Mouse (Mus musculus): ENCODE measurements around the gene Jak3. TPM values are rescaled to one million over a fixed set of nuclear protein-coding genes. Genes with fewer than 3 reads are reported as not detected.

Gene Jak3
- polyA plus RNA-seq, 1 experiment from 2014 or later = 5.4 TPM

DNA sequence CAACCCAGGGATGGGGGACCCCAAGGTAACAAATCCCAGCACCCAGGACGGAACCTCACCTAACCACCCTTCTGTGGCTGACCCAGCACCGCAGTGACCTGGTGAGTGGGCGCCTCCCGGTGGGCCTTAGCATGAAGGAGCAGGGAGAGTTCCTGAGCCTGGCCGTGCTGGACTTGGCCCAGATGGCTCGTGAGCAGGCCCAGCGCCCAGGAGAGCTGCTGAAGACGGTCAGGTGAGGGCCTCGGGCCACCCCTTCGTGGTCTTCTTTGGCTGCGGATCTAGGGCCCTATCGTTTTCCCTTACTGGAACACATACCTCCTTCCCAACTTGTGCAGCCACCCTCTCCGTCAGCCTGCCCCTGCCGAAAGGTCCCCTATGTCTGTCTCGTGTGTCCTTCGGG, 3.0 kb downstream of the Jak3 start:
- Histone ChIP-seq H3K27ac (ENCODE audit: low read length) (no peak overlapping the region), H3K4me2 (ENCODE audit: low read length) (peak overlapping the region; percentile 64), H3K9me3 (replicated peaks; ENCODE audit: control insufficient read depth, low read length, poor library complexity, severe bottlenecking) (no peaks in the 10 kb centered on the region), H3K4me3 (ENCODE audit: low read depth, low read length) (peak overlapping the region; percentile 36), H3K9ac (ENCODE audit: low read depth, low read length) (peak overlapping the region; percentile 63; the same call in 1 of the 2 replicates), H3K4me1 (ENCODE audit: control insufficient read depth, insufficient read depth, low read length) (peaks cover 13% of the 10 kb centered on the region), H3K36me3 (ENCODE audit: control insufficient read depth, insufficient read depth, low read length) (no peaks in the 10 kb centered on the region), H3K27me3 (ENCODE audit: control insufficient read depth, insufficient read depth, low read depth, low read length) (peaks cover 59% of the 10 kb centered on the region)
- ATAC-seq = no peak
- 17% methylated on average over 16 of the region's 16 CpGs for WGBS

- peak overlapping the region; percentile 64 for H3K4me2 ChIP-seq (ENCODE audit: low read length)
- H3K36me3 ChIP-seq (ENCODE audit: control insufficient read depth, insufficient read depth, low read length) = no peaks in the 10 kb centered on the region
- ATAC-seq = no peak
- H3K4me3 ChIP-seq (ENCODE audit: low read depth, low read length) = peak overlapping the region; percentile 36
- no peak overlapping the region for H3K27ac ChIP-seq (ENCODE audit: low read length)
- WGBS = 1% methylated on average over 45 of the region's 46 CpGs
- peaks cover 64% of the 10 kb centered on the region for H3K27me3 ChIP-seq (ENCODE audit: control insufficient read depth, insufficient read depth, low read depth, low read length)
- H3K4me1 ChIP-seq (ENCODE audit: control insufficient read depth, insufficient read depth, low read length) = peaks cover 13% of the 10 kb centered on the region
- no peaks in the 10 kb centered on the region for H3K9me3 ChIP-seq (replicated peaks; ENCODE audit: control insufficient read depth, low read length, poor library complexity, severe bottlenecking)
- peak overlapping the region; percentile 63 for H3K9ac ChIP-seq (ENCODE audit: low read depth, low read length)
These were observed 3.6 kb downstream of the Jak3 start for GRCm38 (mm10) chr8:71679550-71680168.

DNA sequence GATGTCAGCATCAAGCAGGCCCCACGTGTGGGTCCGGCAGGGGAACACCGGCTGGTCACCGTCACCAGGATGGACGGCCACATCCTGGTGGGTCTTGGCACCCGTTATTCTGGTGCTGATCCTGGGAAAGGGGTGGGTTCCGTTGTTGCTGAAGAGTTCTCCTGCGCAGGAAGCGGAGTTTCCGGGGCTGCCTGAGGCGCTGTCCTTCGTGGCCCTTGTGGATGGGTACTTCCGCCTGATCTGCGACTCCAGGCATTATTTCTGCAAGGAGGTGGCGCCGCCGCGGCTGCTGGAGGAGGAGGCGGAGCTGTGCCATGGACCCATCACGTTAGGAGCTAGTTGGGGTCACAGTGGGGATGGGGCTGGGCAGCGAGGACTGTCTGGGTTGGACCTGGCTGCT, 4.4 kb downstream of the Jak3 start:
- Histone ChIP-seq H3K27me3 (ENCODE audit: control insufficient read depth, insufficient read depth, low read depth, low read length) (peaks cover 72% of the 10 kb centered on the region), H3K9ac (ENCODE audit: low read depth, low read length) (no peak overlapping the region), H3K4me1 (ENCODE audit: control insufficient read depth, insufficient read depth, low read length) (peaks cover 13% of the 10 kb centered on the region), H3K9me3 (replicated peaks; ENCODE audit: control insufficient read depth, low read length, poor library complexity, severe bottlenecking) (no peaks in the 10 kb centered on the region), H3K36me3 (ENCODE audit: control insufficient read depth, insufficient read depth, low read length) (no peaks in the 10 kb centered on the region), H3K4me2 (ENCODE audit: low read length) (no peak overlapping the region), H3K4me3 (ENCODE audit: low read depth, low read length) (no peak overlapping the region), H3K27ac (ENCODE audit: low read length) (no peak overlapping the region)
- 4% methylated on average over 21 of the region's 21 CpGs for WGBS
- no peak for ATAC-seq

DNA sequence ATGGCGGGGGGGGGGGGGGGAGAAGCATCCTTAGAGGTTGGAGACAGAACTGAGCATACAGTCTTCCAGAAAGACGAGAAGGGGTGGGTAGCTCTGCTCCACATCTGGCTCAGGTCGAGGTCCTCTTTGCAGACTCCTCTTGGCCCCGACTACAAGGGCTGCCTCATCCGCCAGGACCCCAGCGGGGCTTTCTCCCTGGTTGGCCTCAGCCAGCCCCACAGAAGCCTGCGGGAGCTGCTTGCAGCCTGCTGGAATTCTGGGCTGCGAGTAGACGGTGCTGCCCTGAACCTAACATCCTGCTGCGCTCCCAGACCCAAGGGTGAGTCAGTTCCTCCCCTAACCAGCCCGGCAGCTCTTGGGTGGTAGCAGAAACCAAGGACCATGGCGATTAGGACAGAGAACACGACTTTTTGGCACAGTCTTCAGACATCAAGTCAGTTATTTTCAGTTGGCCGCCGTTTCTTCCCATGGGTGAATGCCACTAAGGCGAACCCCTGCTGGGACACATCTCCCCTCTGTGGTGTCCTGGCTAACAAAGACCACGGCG, 5.3 kb downstream of the Jak3 start:
- Histone ChIP-seq H3K9ac (ENCODE audit: low read depth, low read length) (no peak overlapping the region), H3K9me3 (replicated peaks; ENCODE audit: control insufficient read depth, low read length, poor library complexity, severe bottlenecking) (no peaks in the 10 kb centered on the region), H3K4me1 (ENCODE audit: control insufficient read depth, insufficient read depth, low read length) (peaks cover 13% of the 10 kb centered on the region), H3K4me2 (ENCODE audit: low read length) (no peak overlapping the region), H3K4me3 (ENCODE audit: low read depth, low read length) (no peak overlapping the region), H3K36me3 (ENCODE audit: control insufficient read depth, insufficient read depth, low read length) (no peaks in the 10 kb centered on the region), H3K27me3 (ENCODE audit: control insufficient read depth, insufficient read depth, low read depth, low read length) (peaks cover 81% of the 10 kb centered on the region), H3K27ac (ENCODE audit: low read length) (no peak overlapping the region)
- 4% methylated on average over 18 of the region's 18 CpGs for WGBS
- no peak for ATAC-seq

GRCm38 (mm10) chr8:71682832-71683231, 6.7 kb downstream of the Jak3 start:
- WGBS = 54% methylated on average over 12 of the region's 12 CpGs
- Histone ChIP-seq H3K9ac (ENCODE audit: low read depth, low read length) (no peak overlapping the region), H3K36me3 (ENCODE audit: control insufficient read depth, insufficient read depth, low read length) (no peaks in the 10 kb centered on the region), H3K27ac (ENCODE audit: low read length) (no peak overlapping the region), H3K27me3 (ENCODE audit: control insufficient read depth, insufficient read depth, low read depth, low read length) (peaks cover 91% of the 10 kb centered on the region), H3K9me3 (replicated peaks; ENCODE audit: control insufficient read depth, low read length, poor library complexity, severe bottlenecking) (no peaks in the 10 kb centered on the region), H3K4me3 (ENCODE audit: low read depth, low read length) (no peak overlapping the region), H3K4me1 (ENCODE audit: control insufficient read depth, insufficient read depth, low read length) (peaks cover 11% of the 10 kb centered on the region; the same call in 1 of the 2 replicates), H3K4me2 (ENCODE audit: low read length) (no peak overlapping the region)
- ATAC-seq = no peak

DNA sequence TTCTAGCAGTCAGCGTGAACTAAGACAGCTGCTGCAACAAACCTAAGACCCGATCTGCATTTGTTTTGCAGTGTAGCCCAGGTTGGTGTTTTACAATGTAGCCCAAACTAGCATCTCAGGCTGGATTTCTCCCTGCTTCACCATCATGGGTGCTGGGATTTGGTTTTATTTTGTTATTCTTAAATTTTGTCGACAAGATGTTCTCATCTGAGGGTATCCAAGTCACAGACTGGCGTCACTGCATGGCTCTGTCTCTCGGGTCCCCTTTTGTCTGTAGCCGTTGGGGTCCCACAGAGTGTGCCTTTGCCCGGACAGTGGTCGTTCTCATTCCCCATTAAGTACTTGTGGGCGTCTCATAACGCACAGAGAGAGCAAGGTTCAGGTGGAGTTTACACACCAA, 8.6 kb downstream of the Jak3 start:
- 11% methylated on average over 10 of the region's 10 CpGs for WGBS
- no peak for ATAC-seq
- Histone ChIP-seq H3K4me1 (ENCODE audit: control insufficient read depth, insufficient read depth, low read length) (peaks cover 8% of the 10 kb centered on the region; the same call in 1 of the 2 replicates), H3K27me3 (ENCODE audit: control insufficient read depth, insufficient read depth, low read depth, low read length) (peaks cover 91% of the 10 kb centered on the region), H3K4me2 (ENCODE audit: low read length) (no peak overlapping the region), H3K4me3 (ENCODE audit: low read depth, low read length) (no peak overlapping the region), H3K9me3 (replicated peaks; ENCODE audit: control insufficient read depth, low read length, poor library complexity, severe bottlenecking) (no peaks in the 10 kb centered on the region), H3K27ac (ENCODE audit: low read length) (no peak overlapping the region), H3K9ac (ENCODE audit: low read depth, low read length) (no peak overlapping the region), H3K36me3 (ENCODE audit: control insufficient read depth, insufficient read depth, low read length) (no peaks in the 10 kb centered on the region)

DNA sequence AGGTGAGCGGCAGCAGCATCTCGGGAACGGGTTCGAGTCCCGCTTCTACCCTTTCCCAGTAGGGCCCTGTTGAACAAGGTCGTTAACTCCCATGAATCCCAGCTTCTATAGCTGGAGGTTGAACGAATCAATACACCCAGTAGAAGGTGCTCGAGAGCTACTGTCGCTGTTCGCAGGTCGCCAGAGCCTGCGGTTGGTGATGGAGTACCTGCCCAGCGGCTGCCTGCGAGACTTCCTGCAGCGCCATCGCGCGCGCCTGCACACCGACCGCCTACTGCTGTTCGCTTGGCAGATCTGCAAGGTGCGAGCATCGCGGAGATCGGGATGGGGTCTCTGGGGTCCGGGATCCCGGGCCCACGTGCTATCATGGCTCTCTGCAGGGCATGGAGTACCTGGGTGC, 9.5 kb downstream of the Jak3 start:
- H3K9me3 ChIP-seq (replicated peaks; ENCODE audit: control insufficient read depth, low read length, poor library complexity, severe bottlenecking) = no peaks in the 10 kb centered on the region
- WGBS = 3% methylated on average over 29 of the region's 29 CpGs
- H3K27me3 ChIP-seq (ENCODE audit: control insufficient read depth, insufficient read depth, low read depth, low read length) = peaks cover 95% of the 10 kb centered on the region
- no peak overlapping the region for H3K27ac ChIP-seq (ENCODE audit: low read length)
- no peaks in the 10 kb centered on the region for H3K36me3 ChIP-seq (ENCODE audit: control insufficient read depth, insufficient read depth, low read length)
- ATAC-seq = peak; percentile 40
- peak overlapping the region; percentile 81 for H3K4me2 ChIP-seq (ENCODE audit: low read length)
- peak overlapping the region; percentile 48 for H3K4me3 ChIP-seq (ENCODE audit: low read depth, low read length)
- H3K4me1 ChIP-seq (ENCODE audit: control insufficient read depth, insufficient read depth, low read length) = peaks cover 5% of the 10 kb centered on the region; the same call in 1 of the 2 replicates
- H3K9ac ChIP-seq (ENCODE audit: low read depth, low read length) = peak overlapping the region; percentile 68

GRCm38 (mm10) chr8:71686143-71686734, 10.1 kb downstream of the Jak3 start:
- Histone ChIP-seq H3K27ac (ENCODE audit: low read length) (no peak overlapping the region), H3K4me2 (ENCODE audit: low read length) (peak overlapping the region; percentile 81), H3K36me3 (ENCODE audit: control insufficient read depth, insufficient read depth, low read length) (no peaks in the 10 kb centered on the region), H3K4me3 (ENCODE audit: low read depth, low read length) (peak overlapping the region; percentile 48), H3K4me1 (ENCODE audit: control insufficient read depth, insufficient read depth, low read length) (peaks cover 5% of the 10 kb centered on the region; the same call in 1 of the 2 replicates), H3K9me3 (replicated peaks; ENCODE audit: control insufficient read depth, low read length, poor library complexity, severe bottlenecking) (no peaks in the 10 kb centered on the region), H3K27me3 (ENCODE audit: control insufficient read depth, insufficient read depth, low read depth, low read length) (peaks cover 95% of the 10 kb centered on the region), H3K9ac (ENCODE audit: low read depth, low read length) (peak overlapping the region; percentile 68)
- 4% methylated on average over 23 of the region's 23 CpGs for WGBS
- ATAC-seq = peak; percentile 72

DNA sequence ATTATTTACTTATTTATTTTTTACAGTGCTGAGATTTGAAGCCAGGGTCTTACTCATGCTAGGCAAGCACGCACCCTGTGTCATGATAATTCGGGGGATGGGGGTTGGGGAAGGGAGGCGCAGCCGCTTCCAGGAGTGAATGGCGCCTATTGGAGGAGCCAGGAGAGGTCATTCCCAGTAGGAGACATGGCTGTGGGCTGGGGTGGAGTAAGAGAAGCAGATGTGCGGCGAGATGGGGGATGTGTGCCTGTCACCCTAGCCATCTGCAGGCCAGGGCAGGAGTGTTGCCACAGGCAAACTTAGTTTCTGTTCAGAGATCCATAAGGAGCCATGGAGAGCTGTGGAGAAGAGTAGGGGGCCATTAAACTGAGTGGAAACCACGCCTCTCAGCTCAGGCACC, 11.5 kb downstream of the Jak3 start:
- WGBS = 4% methylated on average over 8 of the region's 8 CpGs
- Histone ChIP-seq H3K27ac (ENCODE audit: low read length) (no peak overlapping the region), H3K27me3 (ENCODE audit: control insufficient read depth, insufficient read depth, low read depth, low read length) (peaks cover 97% of the 10 kb centered on the region), H3K36me3 (ENCODE audit: control insufficient read depth, insufficient read depth, low read length) (no peaks in the 10 kb centered on the region), H3K4me2 (ENCODE audit: low read length) (no peak overlapping the region), H3K9me3 (replicated peaks; ENCODE audit: control insufficient read depth, low read length, poor library complexity, severe bottlenecking) (no peaks in the 10 kb centered on the region), H3K4me3 (ENCODE audit: low read depth, low read length) (no peak overlapping the region), H3K9ac (ENCODE audit: low read depth, low read length) (no peak overlapping the region), H3K4me1 (ENCODE audit: control insufficient read depth, insufficient read depth, low read length) (peaks cover 7% of the 10 kb centered on the region; the same call in 1 of the 2 replicates)
- no peak for ATAC-seq
